Mouse (Mus musculus): ENCODE results near the gene Sec23b.

DNA sequence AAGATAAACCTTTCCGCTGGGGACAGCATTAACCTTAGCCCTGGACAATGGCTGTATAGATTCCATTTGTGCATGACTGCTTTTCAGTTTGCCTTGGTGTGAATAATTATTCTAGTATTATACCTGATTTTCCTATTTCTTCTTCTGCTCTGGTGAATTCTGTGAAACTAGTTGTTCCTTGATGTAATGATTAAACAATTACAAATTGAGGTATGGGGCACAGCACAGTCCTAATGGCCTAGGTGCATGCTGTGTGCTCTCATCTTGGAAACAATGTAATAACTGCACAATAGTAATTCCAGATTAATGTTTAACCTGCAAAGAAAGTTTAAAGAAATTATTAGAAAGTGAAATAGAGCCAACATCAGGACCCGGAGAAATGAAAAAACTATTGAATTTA is 11.0 kb upstream of the Sec23b start:
- TF ChIP-seq POLR2A (IDR thresholded peaks at IDR 0.05; ENCODE audit: low read depth, low read length) (no peak), CTCF (conservative IDR thresholded peaks at IDR 0.05; ENCODE audit: insufficient read depth, insufficient read length, low read depth, low read length) (no peak)

Measured in kidney, adult 2 months (tissue).